Mouse (Mus musculus) heart, embryonic 14.5 days (tissue): ENCODE measurements around the gene Eps15. TPM values are rescaled to one million over a fixed set of nuclear protein-coding genes. Genes with fewer than 3 reads are reported as not detected.
"Not testable (repeated sequence)": the region's sequence is repeated elsewhere in the genome, so short reads cannot be mapped to it uniquely, and the experiment has no call there.

Experiments
- ATAC-seq: fragments of 200-750 bp; cut with Nextera tagmentation; 2 replicates; pipeline ENCODE4 v1.8.0; 2017; ENCODE audit warnings: low read depth, moderate TSS enrichment; ENCODE audit not compliant: insufficient number of reproducible peaks, insufficient read depth, low FRiP score
- H3K27ac ChIP-seq, 2 experiments: fragments of 200-500 bp in 1 of 2; fragments of 300-500 bp in 1 of 2; sonication (generic) in 1 of 2; replicated peaks in 1 of 2; 2 replicates each; pipeline ENCODE4 v1.5.1; 2012 to 2014; ENCODE audit warnings: low read depth in 2 of 2, low read length in 2 of 2, control low read depth in 1 of 2, mild to moderate bottlenecking in 1 of 2, mixed read lengths in 1 of 2; ENCODE audit not compliant: control insufficient read depth in 1 of 2, insufficient read depth in 1 of 2
- H3K27me3 ChIP-seq: fragments of 300-500 bp; sonication (generic); 2 replicates; pipeline ENCODE4 v1.6.1; 2014; ENCODE audit warnings: mild to moderate bottlenecking, low read length, control low read depth; ENCODE audit not compliant: control insufficient read depth, insufficient read depth
- H3K36me3 ChIP-seq: fragments of 300-500 bp; sonication (generic); 2 replicates; pipeline ENCODE4 v1.6.1; 2014; ENCODE audit warnings: mild to moderate bottlenecking, control low read depth, low read length, mixed read lengths; ENCODE audit not compliant: control insufficient read depth, insufficient read depth
- H3K4me1 ChIP-seq, 2 experiments: fragments of 200-500 bp in 1 of 2; fragments of 300-500 bp in 1 of 2; sonication (generic) in 1 of 2; 2 replicates each; pipeline ENCODE4 v1.6.1; 2012 to 2014; ENCODE audit warnings: low read length in 2 of 2, control low read depth in 1 of 2, mixed read lengths in 1 of 2; ENCODE audit not compliant: control insufficient read depth in 2 of 2, insufficient read depth in 2 of 2
- H3K4me2 ChIP-seq: fragments of 300-500 bp; sonication (generic); 2 replicates; pipeline ENCODE4 v1.6.1; 2014; ENCODE audit warnings: mild to moderate bottlenecking, low read length
- H3K4me3 ChIP-seq, 2 experiments: fragments of 200-500 bp in 1 of 2; fragments of 300-500 bp in 1 of 2; sonication (generic) in 1 of 2; 2 replicates each; pipeline ENCODE4 v1.5.1; 2012 to 2014; ENCODE audit warnings: low read length in 2 of 2, mild to moderate bottlenecking in 2 of 2, control low read depth in 1 of 2, low read depth in 1 of 2, moderate library complexity in 1 of 2; ENCODE audit not compliant: control insufficient read depth in 1 of 2, insufficient read depth in 1 of 2
- H3K9ac ChIP-seq: fragments of 300-500 bp; sonication (generic); 2 replicates; pipeline ENCODE4 v1.6.1; 2014; ENCODE audit warnings: mild to moderate bottlenecking, low read length
- H3K9me3 ChIP-seq: fragments of 300-500 bp; sonication (generic); 2 replicates; pipeline ENCODE4 v1.6.1; 2016; ENCODE audit warnings: low read length, control low read depth; ENCODE audit not compliant: control insufficient read depth
- WGBS: fragments of 180-500 bp; shearing (Covaris S2); extraction: QIAGEN DNeasy Blood & Tissue Kit; methylation state at CpG from one replicate; pipeline ENCODE4 v1.1.7; 2014; 5-methylcytosine and 5-hydroxymethylcytosine counted together
- polyA plus RNA-seq: library from polyadenylated mRNA; unstranded; fragments of >200 nt; fragmentation: Nextera tagmentation; extraction: Ambion mirVana; gene quantifications from 2 replicates; pipeline ENCODE4 v1.2.1, GENCODE M21; 2014

The Eps15 gene
- polyA plus RNA-seq, 1 experiment from 2014 or later = 29.2 TPM

GRCm38 (mm10) chr4:109404908-109405307 lies 124.8 kb downstream of the Eps15 start:
- Histone ChIP-seq H3K4me2 (peak overlapping the region; percentile 95; the same call in 1 of the 2 replicates), H3K4me1 (peaks cover 6 to 15% of the 10 kb centered on the region in 2 experiments)
- H3K27ac ChIP-seq, H3K27me3 ChIP-seq, H3K9me3 ChIP-seq, ATAC-seq, H3K4me3 ChIP-seq, H3K9ac ChIP-seq, H3K36me3 ChIP-seq: not testable (repeated sequence)
- 95% methylated on average over 3 of the region's 3 CpGs for WGBS

GRCm38 (mm10) chr4:109405415-109405814 lies 125.3 kb downstream of the Eps15 start:
- no peak for ATAC-seq

GRCm38 (mm10) chr4:109406054-109406485 lies 126.0 kb downstream of the Eps15 start:
- Histone ChIP-seq H3K4me1 (peaks cover 11 to 25% of the 10 kb centered on the region in 2 experiments), H3K9ac (peak overlapping the region; percentile 84), H3K27ac (peak overlapping the region; percentile 70 to 82), H3K27me3 (no peaks in the 10 kb centered on the region), H3K9me3 (no peaks in the 10 kb centered on the region), H3K36me3 (no peaks in the 10 kb centered on the region; the same call in 1 of the 2 replicates), H3K4me2 (peak overlapping the region; percentile 95), H3K4me3 (peak overlapping the region; percentile 64 to 75)
- WGBS = 0% methylated on average over 3 of the region's 3 CpGs
- peak; percentile 82 for ATAC-seq

More at GRCm38 (mm10) chr4:109405415-109405814, 125.3 kb downstream of the Eps15 start:
- Histone ChIP-seq H3K4me3 (peak overlapping the region in 1 of 2 experiments; percentile 75; a peak in 2 of 4 replicates), H3K4me2 (peak overlapping the region; percentile 95), H3K9ac (peak overlapping the region; percentile 12; the same call in 1 of the 2 replicates), H3K4me1 (peaks cover 6 to 19% of the 10 kb centered on the region in 2 experiments), H3K27ac (peak overlapping the region; percentile 69 to 82), H3K36me3 (no peaks in the 10 kb centered on the region; the same call in 1 of the 2 replicates), H3K27me3 (no peaks in the 10 kb centered on the region), H3K9me3 (no peaks in the 10 kb centered on the region)
- WGBS = 63% methylated on average over 8 of the region's 8 CpGs

GRCm38 (mm10) chr4:109406486-109407175 lies 126.6 kb downstream of the Eps15 start, which contains the start of gene Ttc39a:
Ttc39a (plus strand) TSS chr4:109406623.
- Histone ChIP-seq H3K9me3 (no peaks in the 10 kb centered on the region), H3K27ac (peak within 1 kb of the TSS; percentile 70 to 82), H3K9ac (peak within 1 kb of the TSS; percentile 84), H3K4me3 (peak within 1 kb of the TSS; percentile 64 to 75), H3K36me3 (no peaks in the 10 kb centered on the region; the same call in 1 of the 2 replicates), H3K27me3 (no peaks in the 10 kb centered on the region), H3K4me2 (peak within 1 kb of the TSS; percentile 95), H3K4me1 (peaks cover 17 to 31% of the 10 kb centered on the region in 2 experiments)
- 2% methylated on average over 53 of the region's 56 CpGs for WGBS
- ATAC-seq = peak; percentile 57

GRCm38 (mm10) chr4:109407176-109407520 lies 127.1 kb downstream of the Eps15 start:
- peak overlapping the region; percentile 95 for H3K4me2 ChIP-seq
- peak overlapping the region; percentile 84 for H3K9ac ChIP-seq
- WGBS = 1% methylated on average over 24 of the region's 24 CpGs
- H3K4me1 ChIP-seq = peaks cover 17 to 35% of the 10 kb centered on the region in 2 experiments
- no peaks in the 10 kb centered on the region for H3K27me3 ChIP-seq
- peak overlapping the region; percentile 64 to 75 for H3K4me3 ChIP-seq
- peak overlapping the region in 1 of 2 experiments; percentile 82; a peak in 2 of 4 replicates for H3K27ac ChIP-seq
- no peaks in the 10 kb centered on the region for H3K9me3 ChIP-seq
- peak; percentile 11; the same call in 1 of the 2 replicates for ATAC-seq
- H3K36me3 ChIP-seq = no peaks in the 10 kb centered on the region; the same call in 1 of the 2 replicates

GRCm38 (mm10) chr4:109407701-109408485 lies 127.8 kb downstream of the Eps15 start:
- H3K27me3 ChIP-seq = no peaks in the 10 kb centered on the region
- no peak overlapping the region for H3K27ac ChIP-seq
- ATAC-seq = no peak
- WGBS = 72% methylated on average over 9 of the region's 9 CpGs
- H3K4me2 ChIP-seq = peak overlapping the region; percentile 95
- H3K9me3 ChIP-seq = no peaks in the 10 kb centered on the region
- H3K4me1 ChIP-seq = peaks cover 17 to 36% of the 10 kb centered on the region in 2 experiments
- H3K36me3 ChIP-seq = no peaks in the 10 kb centered on the region; the same call in 1 of the 2 replicates
- H3K4me3 ChIP-seq = peak overlapping the region; percentile 64 to 75; a peak in 2 of 4 replicates
- H3K9ac ChIP-seq = peak overlapping the region; percentile 84

GRCm38 (mm10) chr4:109410681-109411376 lies 130.8 kb downstream of the Eps15 start:
- 30% methylated on average over 8 of the region's 9 CpGs for WGBS
- Histone ChIP-seq H3K27ac (peak overlapping the region; percentile 18 to 71; a peak in 3 of 4 replicates), H3K4me3 (no peak overlapping the region), H3K9ac (peak overlapping the region; percentile 44; the same call in 1 of the 2 replicates), H3K36me3 (no peaks in the 10 kb centered on the region), H3K4me1 (peaks cover 12 to 30% of the 10 kb centered on the region in 2 experiments), H3K27me3 (no peaks in the 10 kb centered on the region), H3K4me2 (peak overlapping the region; percentile 13; the same call in 1 of the 2 replicates), H3K9me3 (no peaks in the 10 kb centered on the region)
- ATAC-seq = no peak
